Mouse (Mus musculus): Measurements from ENCODE around the gene Mrps2.

- TF ChIP-seq CTCF (IDR thresholded peaks at IDR 0.05; ENCODE audit: borderline replicate concordance, insufficient read depth, low read depth, low read length): no peak
- TF ChIP-seq POLR2A (IDR thresholded peaks at IDR 0.05; ENCODE audit: borderline replicate concordance, insufficient read depth, low read length): no peak
Observed at GRCm38 (mm10) chr2:28433512-28433911, 34.4 kb upstream of the Mrps2 start.

Data from cerebellum, adult 2 months (tissue).